Mouse (Mus musculus): ENCODE measurements around the gene Itgae.
A peak's percentile ranks its signal among the peaks of the same experiment; 100 is the strongest.

Itgae gene

GRCm38 (mm10) chr11:73094231-73094995 lies 4.0 kb downstream of the Itgae start:
- DNase-seq: no peak

DNA sequence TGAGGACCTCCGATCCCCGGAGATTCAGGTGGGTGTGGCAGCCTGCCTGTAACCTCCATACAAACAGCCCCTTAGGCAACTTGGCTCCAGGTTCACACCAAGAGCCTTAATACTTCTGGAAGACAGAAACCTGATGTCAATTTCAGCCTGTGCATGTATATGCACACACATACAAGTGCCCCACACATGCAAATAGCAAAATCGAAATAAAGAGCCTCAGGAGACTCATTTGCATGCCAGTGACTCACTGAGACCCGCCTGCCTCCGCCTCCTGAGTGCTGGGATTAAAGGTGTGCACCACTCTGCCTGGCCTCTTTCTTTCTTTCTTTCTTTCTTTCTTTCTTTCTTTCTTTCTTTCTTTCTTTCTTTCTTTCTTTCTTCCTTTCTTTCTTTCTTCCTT lies 8.5 kb downstream of the Itgae start:
- no peak for DNase-seq

DNA sequence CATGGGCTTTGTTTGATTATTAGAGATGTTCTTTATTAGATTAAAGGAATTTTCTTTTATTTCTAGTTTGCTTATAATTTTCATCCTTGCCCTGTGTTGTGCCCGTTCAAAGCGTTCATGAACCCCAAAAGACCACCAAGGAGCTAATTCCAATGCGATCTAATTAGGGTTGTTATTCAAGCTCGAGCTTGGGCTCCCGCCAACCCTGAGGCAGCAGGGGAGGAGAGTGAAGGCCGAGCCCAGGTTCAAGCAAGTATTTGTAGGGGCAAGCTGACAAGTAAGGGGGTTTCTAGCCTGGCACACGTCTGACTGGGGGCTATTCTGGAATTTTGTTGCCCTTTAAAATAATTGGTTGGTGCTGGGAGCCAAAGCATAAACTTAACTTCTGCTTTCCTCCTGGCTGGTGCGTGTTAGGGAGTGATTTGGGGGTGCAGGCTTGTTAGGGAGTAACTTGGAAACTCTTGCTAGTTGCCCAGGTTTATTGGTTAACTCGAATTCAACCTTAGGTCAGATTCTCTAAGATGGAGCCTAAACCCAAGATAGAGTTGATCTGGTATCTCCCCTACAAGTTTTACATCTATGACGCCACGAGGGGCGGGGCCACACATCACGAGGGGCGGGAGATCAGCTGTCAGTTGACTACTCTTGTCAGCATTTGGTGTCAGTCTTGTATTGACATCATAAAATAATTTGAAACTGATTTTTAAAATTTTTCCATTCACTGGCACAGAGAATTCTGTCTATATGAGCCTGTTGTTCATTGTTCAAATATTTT lies 9.8 kb downstream of the Itgae start:
- DNase-seq: no peak

GRCm38 (mm10) chr11:73101308-73101707 lies 10.9 kb downstream of the Itgae start:
- DNase-seq: no peak

GRCm38 (mm10) chr11:73105246-73105645 lies 14.9 kb downstream of the Itgae start:
- no peak for DNase-seq

DNA sequence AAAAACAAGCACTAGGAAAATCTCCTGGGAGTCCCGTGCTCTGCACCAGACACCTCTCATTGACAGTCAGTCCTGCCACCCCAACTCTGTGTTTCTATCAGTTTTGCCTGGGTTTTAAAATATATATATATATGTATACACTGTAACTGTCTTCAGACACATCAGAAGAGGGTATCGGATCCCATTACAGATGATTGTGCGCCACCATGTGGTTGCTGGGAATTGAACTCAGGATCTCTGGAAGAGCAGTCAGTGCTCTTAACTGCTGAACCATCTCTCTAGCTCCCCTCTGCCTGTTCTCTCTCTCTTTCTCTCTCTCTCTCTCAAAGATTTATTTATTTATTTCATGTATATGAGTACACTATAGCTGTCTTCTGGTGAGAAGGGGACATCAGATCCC lies 17.0 kb downstream of the Itgae start:
- peak; percentile 26 to 34 for DNase-seq

- no peak for DNase-seq
Observed at GRCm38 (mm10) chr11:73108195-73108897, 18.0 kb downstream of the Itgae start.

DNA sequence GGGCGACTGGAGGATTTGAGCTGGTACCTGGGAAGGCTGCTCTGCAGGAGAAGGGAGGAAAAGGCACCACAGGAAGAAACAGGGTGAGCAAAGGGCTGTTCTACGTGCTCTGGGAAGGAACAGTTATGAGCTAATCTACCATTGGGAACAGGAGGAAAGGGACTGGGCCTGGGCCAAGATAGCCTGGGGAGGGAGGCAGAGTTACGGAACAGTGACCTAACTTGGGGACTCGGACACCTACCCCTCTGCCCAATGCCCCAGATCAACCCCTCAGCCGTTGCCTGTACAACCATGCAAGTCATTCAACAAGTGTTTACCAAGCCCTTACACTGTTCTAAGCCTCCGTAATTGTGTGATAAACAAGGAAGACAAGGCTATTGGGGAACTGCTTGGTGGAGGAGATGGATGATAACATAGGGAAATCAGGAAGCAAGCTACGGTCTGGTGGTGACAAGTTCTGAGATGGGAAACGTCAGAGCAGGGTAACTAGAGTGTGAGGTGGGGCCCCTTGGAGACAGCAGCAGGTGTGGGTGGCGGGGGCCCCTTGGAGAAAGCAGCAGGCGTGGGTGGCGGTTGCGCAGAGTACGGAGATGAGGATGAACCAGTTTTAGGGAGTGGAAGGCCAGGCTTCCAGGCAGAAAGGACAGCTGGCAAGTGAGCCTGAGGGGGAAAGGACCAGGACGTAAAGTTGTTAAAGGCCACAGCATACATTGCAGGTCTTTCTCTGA lies 18.7 kb downstream of the Itgae start:
- DNase-seq: no peak

DNA sequence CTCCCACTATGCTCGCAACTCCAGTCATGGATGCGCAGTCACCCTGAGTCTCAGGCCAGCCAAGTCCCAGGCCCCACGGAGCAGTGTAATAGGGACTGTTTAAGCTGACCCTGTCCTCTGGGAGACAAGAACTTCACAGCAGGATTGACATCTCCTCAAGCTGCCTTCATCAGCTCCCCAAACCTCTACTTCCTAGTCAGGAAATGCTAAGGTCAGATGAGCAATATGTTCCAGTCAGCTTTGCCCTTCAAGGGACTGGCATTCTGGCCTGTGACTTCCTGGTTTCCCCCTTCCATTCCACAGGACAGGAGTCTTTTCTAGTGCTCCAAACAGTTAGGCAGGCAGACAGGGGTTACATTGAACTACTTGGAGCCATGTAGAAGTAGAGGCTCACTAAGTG lies 19.6 kb downstream of the Itgae start:
- no peak for DNase-seq

GRCm38 (mm10) chr11:73111414-73111813 lies 21.0 kb downstream of the Itgae start:
- DNase-seq: no peak

DNA sequence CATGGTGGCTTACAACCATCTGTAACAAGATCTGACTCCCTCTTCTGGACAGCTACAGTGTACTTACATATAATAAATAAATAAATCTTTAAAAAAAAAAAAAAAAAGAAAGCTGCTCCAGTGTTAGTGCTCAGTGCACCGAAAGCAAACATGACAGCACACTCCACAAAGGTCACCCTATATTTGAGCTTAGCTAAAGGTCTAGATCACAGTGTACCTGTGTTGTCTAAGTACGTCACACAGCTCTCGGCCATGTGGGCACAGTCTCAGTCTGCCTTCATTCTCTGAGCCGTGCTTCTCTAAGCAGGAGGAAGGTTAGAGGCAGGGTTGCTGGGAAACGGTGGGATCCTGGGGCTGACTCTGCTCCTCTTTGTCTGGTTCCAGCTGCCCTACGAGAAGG lies 36.1 kb downstream of the Itgae start:
- DNase-seq: no peak

- no peak for DNase-seq
Observed at GRCm38 (mm10) chr11:73131020-73131419, 40.6 kb downstream of the Itgae start.

- DNase-seq: no peak
Observed at GRCm38 (mm10) chr11:73132999-73133398, 42.6 kb downstream of the Itgae start.

DNA sequence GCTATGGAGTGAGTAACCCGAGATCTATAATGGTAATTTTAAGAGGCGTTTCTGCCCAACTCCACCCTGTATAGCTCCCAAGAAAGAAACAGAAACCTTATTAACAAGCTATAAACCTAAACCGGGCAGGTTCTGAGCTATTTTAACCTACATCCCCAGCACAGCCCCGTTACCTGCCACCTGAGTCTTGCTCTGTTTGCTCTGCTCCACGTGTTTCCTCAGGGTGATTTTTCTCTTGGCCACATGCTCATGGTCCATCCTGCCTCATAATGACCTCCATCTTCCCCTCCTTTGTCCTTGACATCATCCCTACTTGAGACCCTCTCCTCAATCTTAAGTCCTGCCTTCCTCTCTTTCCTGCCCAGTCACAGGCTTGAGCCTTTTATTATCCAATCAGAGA lies 43.8 kb downstream of the Itgae start:
- no peak for DNase-seq

- no peak for DNase-seq
Observed at GRCm38 (mm10) chr11:73136587-73136986, 46.2 kb downstream of the Itgae start.

- no peak for DNase-seq
Observed at GRCm38 (mm10) chr11:73137116-73137515, 46.7 kb downstream of the Itgae start.

DNA sequence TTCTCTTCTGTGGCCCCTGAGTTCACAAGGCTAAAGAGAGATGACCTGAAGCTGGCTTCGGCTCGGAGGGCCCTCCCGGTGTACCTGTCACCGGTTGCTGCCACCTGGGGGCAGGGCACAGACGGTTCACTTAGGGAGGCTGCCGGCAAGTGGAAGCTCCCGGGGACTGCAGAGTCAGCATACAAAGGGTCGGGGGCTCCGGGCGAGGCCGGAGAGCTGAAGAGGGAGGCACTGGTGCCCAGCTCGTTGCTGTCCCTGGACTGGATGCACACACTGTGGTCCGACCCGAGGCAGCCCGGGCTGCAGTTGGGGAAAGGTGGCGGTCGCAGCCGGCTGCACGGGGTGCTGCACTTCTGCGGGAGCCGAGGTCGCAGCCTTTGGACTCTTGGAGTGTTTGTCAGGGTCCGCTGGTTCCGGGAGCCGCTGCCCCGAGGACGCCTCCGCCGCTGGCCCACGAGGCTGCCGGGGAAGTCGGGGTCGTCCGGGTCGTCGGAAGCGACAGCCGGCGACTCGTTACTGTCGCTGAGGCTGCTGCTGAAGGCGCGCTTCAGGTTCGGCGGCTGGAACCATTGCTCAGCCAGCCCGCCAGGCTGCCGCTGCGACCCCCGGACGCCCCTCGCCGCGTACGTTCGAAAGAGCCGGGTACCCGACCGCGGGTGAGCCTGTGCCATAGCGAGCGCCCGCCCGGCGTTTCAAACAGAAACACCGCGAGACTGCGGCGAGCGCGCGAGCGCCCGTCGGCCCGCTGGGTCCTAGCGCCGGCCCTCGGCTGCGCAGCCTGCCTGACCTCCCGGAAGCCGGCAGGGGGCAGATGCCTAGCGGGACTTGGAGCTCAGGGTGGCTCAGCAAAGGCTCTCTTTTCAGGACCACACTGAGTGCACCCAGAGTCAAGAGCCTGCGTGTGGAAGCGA lies 47.5 kb downstream of the Itgae start, which contains the start of gene Haspin:
TSS of gene Haspin (minus strand) at position 704 of the 911 bp plus-strand sequence.
- DNase-seq: peak; percentile 83 to 90

- DNase-seq: no peak
Observed at GRCm38 (mm10) chr11:73144261-73144681, 53.9 kb downstream of the Itgae start.

- DNase-seq: no peak
Observed at GRCm38 (mm10) chr11:73146026-73146974, 55.9 kb downstream of the Itgae start.

- no peak for DNase-seq
Observed at GRCm38 (mm10) chr11:73146975-73147365, 56.6 kb downstream of the Itgae start.

GRCm38 (mm10) chr11:73148209-73148608 lies 57.8 kb downstream of the Itgae start:
- no peak for DNase-seq

All from cerebellum, adult 18-20 months (tissue).